Mouse (Mus musculus) ES-E14 (cell line): Measurements from ENCODE around the gene Amacr. TPM values are rescaled to one million over a fixed set of nuclear protein-coding genes. Genes with fewer than 3 reads are reported as not detected.
A peak's percentile ranks its signal among the peaks of the same experiment; 100 is the strongest.
"Not testable (repeated sequence)": the region's sequence is repeated elsewhere in the genome, so short reads cannot be mapped to it uniquely, and the experiment has no call there.

Source experiments
- DNase-seq: peaks from one replicate; pipeline ENCODE4 v3.0.0-alpha.2; 2013; ENCODE audit warnings: low read depth, low spot score
- H3K27ac ChIP-seq: 2 replicates; pipeline ENCODE4 v1.5.1; 2012; ENCODE audit warnings: low read depth, mild to moderate bottlenecking, low read length, moderate library complexity, mixed read lengths; ENCODE audit not compliant: poor library complexity, insufficient read depth, severe bottlenecking
- H3K36me3 ChIP-seq: 2 replicates; pipeline ENCODE4 v1.6.1; 2012; ENCODE audit warnings: mild to moderate bottlenecking, low read length, moderate library complexity, mixed read lengths; ENCODE audit not compliant: control insufficient read depth, poor library complexity, insufficient read depth, severe bottlenecking
- H3K4me1 ChIP-seq, 2 experiments: fragments of 150-350 bp in 1 of 2; sonication (generic) in 1 of 2; 2 replicates each; pipeline ENCODE4 v1.6.1; 2012; ENCODE audit warnings: low read length in 2 of 2, mild to moderate bottlenecking in 1 of 2, mixed read lengths in 1 of 2; ENCODE audit not compliant: control insufficient read depth in 2 of 2, insufficient read depth in 2 of 2, poor library complexity in 1 of 2
- H3K4me3 ChIP-seq, 2 experiments: fragments of 150-350 bp in 1 of 2; sonication (generic) in 1 of 2; 2 replicates each; pipeline ENCODE4 v1.5.1; 2012; ENCODE audit warnings: low read length in 2 of 2, low read depth in 1 of 2, mild to moderate bottlenecking in 1 of 2, mixed read lengths in 1 of 2; ENCODE audit not compliant: insufficient read depth in 1 of 2, poor library complexity in 1 of 2, severe bottlenecking in 1 of 2
- H3K9ac ChIP-seq: 2 replicates; pipeline ENCODE4 v1.6.1; 2012; ENCODE audit warnings: low read depth, mild to moderate bottlenecking, low read length, mixed read lengths; ENCODE audit not compliant: poor library complexity, insufficient read depth, severe bottlenecking
- H3K9me3 ChIP-seq: fragments of 150-350 bp; sonication (generic); 2 replicates; pipeline ENCODE4 v1.6.1; 2012; ENCODE audit warnings: low read depth, mild to moderate bottlenecking, low read length; ENCODE audit not compliant: control insufficient read depth, insufficient read depth
- CHD2 ChIP-seq: IDR thresholded peaks from 2 replicates; pipeline ENCODE4 v1.6.1; 2014; ENCODE audit warnings: mild to moderate bottlenecking, low read depth, low read length, inconsistent platforms
- HCFC1 ChIP-seq: IDR thresholded peaks from 2 replicates; pipeline ENCODE4 v1.6.1; 2012; ENCODE audit warnings: low read length, inconsistent platforms, borderline replicate concordance; ENCODE audit not compliant: insufficient read depth
- MAFK ChIP-seq: IDR thresholded peaks from 2 replicates; pipeline ENCODE4 v1.6.1; 2014; ENCODE audit warnings: mild to moderate bottlenecking, low read depth, low read length, inconsistent platforms; ENCODE audit not compliant: insufficient read depth
- ZC3H11A ChIP-seq: IDR thresholded peaks from 2 replicates; pipeline ENCODE4 v1.6.1; 2012; ENCODE audit warnings: low read depth, mild to moderate bottlenecking, inconsistent platforms, low read length, borderline replicate concordance
- ZNF384 ChIP-seq: IDR thresholded peaks from 2 replicates; pipeline ENCODE4 v1.6.1; 2012; ENCODE audit warnings: low read depth, low read length, inconsistent platforms
- in situ Hi-C, 2 experiments: fragments of 600-800 bp; cut with MboI; formaldehyde crosslinking; loops; one replicate each; pipeline ENCODE4 v1.15.1; 2025; ENCODE audit warnings: low sequenced_read_pairs in 2 of 2, inconsistent platforms in 1 of 2; ENCODE audit not compliant: unreplicated experiment in 2 of 2
- total RNA-seq: library from RNA; depleted of rRNA; stranded (reverse); fragments of 300-350 nt; gene quantifications from 2 replicates; pipeline ENCODE4 v1.2.3, GENCODE M21; 2012

Amacr gene
- total RNA-seq, 1 experiment = 9.7 TPM

DNA sequence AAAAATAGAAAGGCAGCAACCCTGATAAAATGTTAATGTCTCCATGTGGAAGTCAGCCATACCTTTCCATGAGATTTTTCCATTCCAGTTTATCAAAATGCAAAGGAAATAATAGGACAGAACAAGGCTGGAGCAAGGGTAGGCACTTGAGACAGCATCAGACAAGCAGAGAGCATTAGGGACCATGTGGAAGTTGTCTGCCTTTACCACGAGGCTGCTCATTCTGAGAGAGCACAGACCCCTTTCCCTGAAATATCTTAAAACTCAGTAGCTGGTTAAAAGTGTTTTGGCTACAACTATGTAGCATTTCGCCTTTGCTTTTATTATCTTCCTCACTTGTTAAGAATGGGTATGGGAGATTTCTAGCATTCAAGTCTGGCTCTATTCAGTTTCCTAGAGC is 844 bp upstream of the Amacr start:
- no peak overlapping the region; the same call in 1 of the 2 replicates for H3K9ac ChIP-seq
- H3K4me3 ChIP-seq = peak overlapping the region in 1 of 2 experiments; percentile 76; a peak in 3 of 4 replicates
- no peak for TF ChIP-seq ZC3H11A
- TF ChIP-seq ZNF384 = no peak
- no peak for TF ChIP-seq HCFC1
- TF ChIP-seq CHD2 = no peak
- TF ChIP-seq MAFK = no peak

DNA sequence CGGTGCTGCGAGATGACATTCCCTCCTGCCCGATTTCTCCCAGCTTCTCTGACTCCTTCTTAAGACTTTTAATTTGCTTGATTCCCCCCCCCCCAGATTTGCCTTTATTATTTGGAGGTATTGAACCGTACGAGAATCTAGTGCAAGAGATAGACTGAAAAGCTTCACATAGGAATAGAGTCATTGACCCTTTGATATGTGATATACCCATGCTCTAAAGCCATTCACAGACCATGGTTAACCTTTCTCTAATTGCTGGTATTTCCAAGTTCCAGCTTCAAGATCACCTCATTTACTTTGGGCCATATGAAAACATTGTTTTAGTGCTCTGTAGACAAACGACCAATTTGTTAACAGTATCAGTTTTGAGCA is 494 bp downstream of the Amacr start:
- H3K27ac ChIP-seq = no peak overlapping the region
- no peak for DNase-seq
- peak overlapping the region; percentile 76 for H3K4me3 ChIP-seq
- in situ Hi-C loops = no loop called here
- H3K36me3 ChIP-seq = no peaks in the 10 kb centered on the region; the same call in 1 of the 2 replicates
- TF ChIP-seq HCFC1 = no peak
- H3K9me3 ChIP-seq = no peaks in the 10 kb centered on the region
- H3K4me1 ChIP-seq = peaks cover 6 to 10% of the 10 kb centered on the region in 2 experiments
- peak overlapping the region; percentile 89 for H3K9ac ChIP-seq

More for the DNA sequence above, 844 bp upstream of the Amacr start:
- in situ Hi-C loops = no loop called here
- H3K27ac ChIP-seq = no peak overlapping the region; the same call in 1 of the 2 replicates
- H3K4me1 ChIP-seq = peaks cover 6 to 7% of the 10 kb centered on the region in 2 experiments
- no peaks in the 10 kb centered on the region for H3K9me3 ChIP-seq
- DNase-seq = no peak
- no peaks in the 10 kb centered on the region for H3K36me3 ChIP-seq

DNA sequence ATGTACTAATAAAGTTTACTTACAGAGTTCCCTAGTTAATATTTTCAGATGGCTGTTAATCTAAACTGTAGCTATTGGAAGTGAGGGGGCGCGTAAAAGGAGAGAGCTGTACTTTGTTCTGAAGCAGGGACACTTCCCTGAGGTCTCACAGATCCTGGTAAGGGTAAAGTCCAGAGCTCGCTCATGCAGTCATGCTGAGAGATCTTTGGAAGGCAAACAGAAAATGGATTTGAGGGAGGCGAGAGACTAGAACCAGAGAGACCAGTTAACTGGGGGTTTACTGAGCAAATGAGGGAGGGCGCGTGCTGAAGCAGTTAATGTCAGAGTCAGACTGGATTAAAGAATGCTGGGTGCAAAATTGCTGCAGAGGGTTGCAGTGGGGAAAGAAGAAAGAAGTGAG is 4.2 kb downstream of the Amacr start:
- no peak overlapping the region for H3K4me3 ChIP-seq
- H3K9ac ChIP-seq = no peak overlapping the region
- no peaks in the 10 kb centered on the region; the same call in 1 of the 2 replicates for H3K36me3 ChIP-seq
- no peak for TF ChIP-seq MAFK
- TF ChIP-seq CHD2 = no peak
- no peak for TF ChIP-seq ZC3H11A
- no peak for TF ChIP-seq ZNF384
- no peak for TF ChIP-seq HCFC1
- peaks cover 4 to 8% of the 10 kb centered on the region in 2 experiments; a peak in 3 of 4 replicates for H3K4me1 ChIP-seq
- no peak for DNase-seq
- no peak overlapping the region for H3K27ac ChIP-seq
- no peaks in the 10 kb centered on the region for H3K9me3 ChIP-seq
- in situ Hi-C loops = no loop called here

DNA sequence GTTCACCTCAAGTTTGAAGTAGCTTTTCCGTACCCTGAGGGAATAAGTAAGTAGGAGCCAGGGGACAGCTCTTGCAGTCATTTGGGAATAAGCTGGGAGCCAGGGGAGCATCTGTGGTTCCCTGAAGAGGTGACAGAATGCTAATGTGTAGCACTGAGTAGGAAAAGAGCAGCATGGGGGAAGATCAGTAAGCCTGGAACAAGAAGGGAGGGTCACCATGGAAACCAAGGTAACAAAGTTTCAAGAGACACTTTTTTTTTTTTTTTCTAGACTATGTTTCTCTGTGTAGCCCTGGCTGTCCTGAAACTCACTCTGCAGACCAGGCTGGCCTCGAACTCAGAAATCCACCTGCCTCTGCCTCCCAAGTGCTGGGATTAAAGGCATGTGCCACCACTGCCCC is 4.9 kb downstream of the Amacr start:
- H3K4me1 ChIP-seq, H3K4me3 ChIP-seq, H3K9me3 ChIP-seq, DNase-seq, H3K36me3 ChIP-seq, in situ Hi-C loops, H3K9ac ChIP-seq, H3K27ac ChIP-seq: not testable (repeated sequence)
- TF ChIP-seq ZNF384 = peak; percentile 52; the same call in 1 of the 2 replicates

DNA sequence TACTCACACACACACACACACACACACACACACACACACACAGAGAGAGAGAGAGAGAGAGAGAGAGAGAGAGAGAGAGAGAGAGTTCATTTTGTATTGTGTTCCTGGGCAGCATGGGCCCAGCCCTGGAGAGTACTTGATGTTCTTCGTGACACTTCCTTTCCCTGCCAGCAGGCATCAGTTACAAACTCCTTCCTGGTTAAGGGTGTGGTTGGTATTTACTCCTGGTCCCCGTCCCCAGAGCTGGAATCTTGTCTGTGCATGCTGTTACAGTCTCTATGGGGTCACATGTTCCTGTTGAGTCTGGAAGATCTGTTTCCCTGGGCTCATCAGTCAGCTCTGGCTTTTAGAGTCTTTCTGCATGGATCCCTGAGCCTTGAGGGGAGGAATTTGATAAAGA is 8.9 kb downstream of the Amacr start:
- in situ Hi-C loops = no loop called here
- Histone ChIP-seq H3K4me3 (no peak overlapping the region), H3K36me3 (no peaks in the 10 kb centered on the region; the same call in 1 of the 2 replicates), H3K9me3 (no peaks in the 10 kb centered on the region), H3K27ac (no peak overlapping the region), H3K9ac (no peak overlapping the region), H3K4me1 (peaks cover 2 to 6% of the 10 kb centered on the region in 2 experiments; a peak in 1 of 4 replicates)
- no peak for TF ChIP-seq HCFC1
- TF ChIP-seq MAFK = no peak
- TF ChIP-seq ZC3H11A = no peak
- TF ChIP-seq CHD2 = no peak
- TF ChIP-seq ZNF384 = no peak
- no peak for DNase-seq
